Mouse (Mus musculus): ENCODE measurements around the gene Fam193a.

DNA sequence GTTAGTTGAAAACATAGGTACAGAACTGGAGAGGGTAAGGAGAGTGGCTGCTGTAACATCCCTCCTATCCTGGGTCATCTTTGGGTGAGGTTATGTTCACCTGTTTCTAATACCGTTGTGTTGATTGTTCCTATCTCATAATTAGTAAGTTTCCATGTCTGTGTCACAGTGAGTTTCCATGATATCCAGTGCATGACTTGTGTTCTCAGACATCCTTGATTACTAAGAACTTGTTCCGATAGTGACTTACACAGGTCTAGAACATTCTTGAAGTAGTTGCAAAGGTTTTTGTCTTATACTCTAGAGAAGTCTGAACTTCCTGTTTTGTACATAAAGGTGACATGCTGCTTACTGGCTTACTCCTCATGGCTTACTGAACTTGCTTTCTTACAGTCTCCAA lies 96.9 kb downstream of the Fam193a start:
- TF ChIP-seq POLR2A (IDR thresholded peaks at IDR 0.05; ENCODE audit: control insufficient read depth in 1 of 2, insufficient read depth in 1 of 2, low read depth in 1 of 2, low read length in 2 of 2, poor library complexity in 1 of 2) (no peak), MXI1 (IDR thresholded peaks at IDR 0.05; ENCODE audit: low read depth, low read length) (no peak), CTCF (IDR thresholded peaks at IDR 0.05 in 2 of 3, conservative IDR thresholded peaks at IDR 0.05 in 1 of 3; ENCODE audit: control insufficient read depth in 1 of 3, insufficient read depth in 1 of 3, low read depth in 2 of 3, low read length in 3 of 3, poor library complexity in 1 of 3, severe bottlenecking in 1 of 3) (no peak), MEF2A (IDR thresholded peaks at IDR 0.05; ENCODE audit: extremely low read depth, insufficient replicate concordance, low read depth, low read length, poor library complexity, severe bottlenecking) (no peak), CHD2 (IDR thresholded peaks at IDR 0.05; ENCODE audit: low read length) (no peak), JUND (IDR thresholded peaks at IDR 0.05; ENCODE audit: low read depth, low read length) (no peak), POLR2AphosphoS2 (IDR thresholded peaks at IDR 0.05; ENCODE audit: low read length) (no peak), GATA1 (IDR thresholded peaks at IDR 0.05; ENCODE audit: low read depth, low read length) (no peak), MAX (IDR thresholded peaks at IDR 0.05; ENCODE audit: low read length) (no peak), TAL1 (IDR thresholded peaks at IDR 0.05; ENCODE audit: low read length) (no peak), EP300 (IDR thresholded peaks at IDR 0.05; ENCODE audit: low read depth in 1 of 2, low read length in 2 of 2) (no peak)

All from MEL (cell line).